Mouse (Mus musculus) heart, embryonic 14.5 days (tissue): ENCODE measurements at regions not wholly inside any gene's neighbourhood (a gene's known extent, or its start where the extent isn't known, plus 50 kb on each side); places are given as distances from the start of the nearest gene placed in this dataset.

Source experiments
- ATAC-seq: fragments of 200-750 bp; cut with Nextera tagmentation; 2 replicates; pipeline ENCODE4 v1.8.0; 2017; ENCODE audit warnings: low read depth, moderate TSS enrichment; ENCODE audit not compliant: insufficient number of reproducible peaks, insufficient read depth, low FRiP score
- H3K27ac ChIP-seq, 2 experiments: fragments of 200-500 bp in 1 of 2; fragments of 300-500 bp in 1 of 2; sonication (generic) in 1 of 2; replicated peaks in 1 of 2; 2 replicates each; pipeline ENCODE4 v1.5.1; 2012 to 2014; ENCODE audit warnings: low read depth in 2 of 2, low read length in 2 of 2, control low read depth in 1 of 2, mild to moderate bottlenecking in 1 of 2, mixed read lengths in 1 of 2; ENCODE audit not compliant: control insufficient read depth in 1 of 2, insufficient read depth in 1 of 2
- H3K27me3 ChIP-seq: fragments of 300-500 bp; sonication (generic); 2 replicates; pipeline ENCODE4 v1.6.1; 2014; ENCODE audit warnings: mild to moderate bottlenecking, low read length, control low read depth; ENCODE audit not compliant: control insufficient read depth, insufficient read depth
- H3K36me3 ChIP-seq: fragments of 300-500 bp; sonication (generic); 2 replicates; pipeline ENCODE4 v1.6.1; 2014; ENCODE audit warnings: mild to moderate bottlenecking, control low read depth, low read length, mixed read lengths; ENCODE audit not compliant: control insufficient read depth, insufficient read depth
- H3K4me1 ChIP-seq, 2 experiments: fragments of 200-500 bp in 1 of 2; fragments of 300-500 bp in 1 of 2; sonication (generic) in 1 of 2; 2 replicates each; pipeline ENCODE4 v1.6.1; 2012 to 2014; ENCODE audit warnings: low read length in 2 of 2, control low read depth in 1 of 2, mixed read lengths in 1 of 2; ENCODE audit not compliant: control insufficient read depth in 2 of 2, insufficient read depth in 2 of 2
- H3K4me2 ChIP-seq: fragments of 300-500 bp; sonication (generic); 2 replicates; pipeline ENCODE4 v1.6.1; 2014; ENCODE audit warnings: mild to moderate bottlenecking, low read length
- H3K4me3 ChIP-seq, 2 experiments: fragments of 200-500 bp in 1 of 2; fragments of 300-500 bp in 1 of 2; sonication (generic) in 1 of 2; 2 replicates each; pipeline ENCODE4 v1.5.1; 2012 to 2014; ENCODE audit warnings: low read length in 2 of 2, mild to moderate bottlenecking in 2 of 2, control low read depth in 1 of 2, low read depth in 1 of 2, moderate library complexity in 1 of 2; ENCODE audit not compliant: control insufficient read depth in 1 of 2, insufficient read depth in 1 of 2
- H3K9ac ChIP-seq: fragments of 300-500 bp; sonication (generic); 2 replicates; pipeline ENCODE4 v1.6.1; 2014; ENCODE audit warnings: mild to moderate bottlenecking, low read length
- H3K9me3 ChIP-seq: fragments of 300-500 bp; sonication (generic); 2 replicates; pipeline ENCODE4 v1.6.1; 2016; ENCODE audit warnings: low read length, control low read depth; ENCODE audit not compliant: control insufficient read depth
- WGBS: fragments of 180-500 bp; shearing (Covaris S2); extraction: QIAGEN DNeasy Blood & Tissue Kit; methylation state at CpG from one replicate; pipeline ENCODE4 v1.1.7; 2014; 5-methylcytosine and 5-hydroxymethylcytosine counted together

DNA sequence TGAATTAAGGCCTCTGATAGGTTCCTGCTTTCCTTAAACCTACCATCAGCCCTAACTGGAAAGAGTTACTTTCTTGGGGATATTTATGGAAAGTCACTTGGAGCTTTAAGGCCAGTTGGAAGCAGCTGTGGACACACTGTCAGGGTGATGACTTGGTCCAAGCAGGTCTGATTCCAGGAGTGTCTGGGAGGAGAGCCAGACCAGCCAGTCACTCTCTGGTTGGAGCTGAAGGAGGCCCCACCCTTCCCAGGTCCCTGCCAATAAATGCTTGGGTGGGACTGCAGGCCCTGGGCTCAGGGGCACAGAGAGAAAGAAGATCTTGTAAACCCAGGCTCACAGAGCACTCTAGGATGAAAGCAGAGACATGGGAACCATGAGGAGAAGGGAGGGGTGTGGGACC, 208.8 kb upstream of the Mvb12b start:
- Histone ChIP-seq H3K4me2 (no peak overlapping the region), H3K9ac (no peak overlapping the region), H3K4me1 (no peaks in the 10 kb centered on the region), H3K9me3 (no peaks in the 10 kb centered on the region), H3K27me3 (no peaks in the 10 kb centered on the region), H3K36me3 (no peaks in the 10 kb centered on the region), H3K4me3 (no peak overlapping the region), H3K27ac (no peak overlapping the region)
- ATAC-seq: no peak

- WGBS: 58% methylated on average over 4 of the region's 4 CpGs
- H3K27me3 ChIP-seq: 0 out of 2 replicates have a peak, but pooled peaks cover 6% of the 10 kb centered on the region
- H3K36me3 ChIP-seq: no peaks in the 10 kb centered on the region
- no peak overlapping the region for H3K9ac ChIP-seq
- H3K27ac ChIP-seq: no peak overlapping the region
- no peak for ATAC-seq
- H3K4me2 ChIP-seq: no peak overlapping the region
- no peaks in the 10 kb centered on the region for H3K9me3 ChIP-seq
- no peak overlapping the region for H3K4me3 ChIP-seq
- no peaks in the 10 kb centered on the region for H3K4me1 ChIP-seq
Measured at GRCm38 (mm10) chr2:34088832-34089231, 201.1 kb upstream of the Mvb12b start.

GRCm38 (mm10) chr2:34086130-34086529, 198.4 kb upstream of the Mvb12b start:
- Histone ChIP-seq H3K27me3 (0 out of 2 replicates have a peak, but pooled peaks cover 6% of the 10 kb centered on the region), H3K4me1 (no peaks in the 10 kb centered on the region), H3K9ac (no peak overlapping the region), H3K9me3 (no peaks in the 10 kb centered on the region), H3K27ac (no peak overlapping the region), H3K36me3 (no peaks in the 10 kb centered on the region), H3K4me2 (no peak overlapping the region), H3K4me3 (no peak overlapping the region)
- WGBS: 78% methylated on average over 3 of the region's 3 CpGs
- ATAC-seq: no peak

GRCm38 (mm10) chr2:34084513-34084912, 196.8 kb upstream of the Mvb12b start:
- Histone ChIP-seq H3K4me2 (no peak overlapping the region), H3K4me3 (no peak overlapping the region), H3K4me1 (no peaks in the 10 kb centered on the region), H3K36me3 (no peaks in the 10 kb centered on the region), H3K9ac (no peak overlapping the region), H3K27me3 (0 out of 2 replicates have a peak, but pooled peaks cover 6% of the 10 kb centered on the region), H3K27ac (no peak overlapping the region), H3K9me3 (no peaks in the 10 kb centered on the region)
- no peak for ATAC-seq
- 83% methylated on average over 1 of the region's 1 CpGs for WGBS

- Histone ChIP-seq H3K9ac (no peak overlapping the region), H3K4me1 (no peaks in the 10 kb centered on the region), H3K4me2 (no peak overlapping the region), H3K4me3 (no peak overlapping the region), H3K9me3 (no peaks in the 10 kb centered on the region), H3K27ac (no peak overlapping the region), H3K36me3 (no peaks in the 10 kb centered on the region), H3K27me3 (0 out of 2 replicates have a peak, but pooled peaks cover 6% of the 10 kb centered on the region)
- ATAC-seq: no peak
- 68% methylated on average over 7 of the region's 7 CpGs for WGBS
Measured at GRCm38 (mm10) chr2:34082486-34082885, 194.7 kb upstream of the Mvb12b start.

- no peak overlapping the region for H3K4me3 ChIP-seq
- H3K4me2 ChIP-seq: no peak overlapping the region
- ATAC-seq: no peak
- H3K4me1 ChIP-seq: no peaks in the 10 kb centered on the region
- H3K36me3 ChIP-seq: no peaks in the 10 kb centered on the region
- no peaks in the 10 kb centered on the region for H3K9me3 ChIP-seq
- no peak overlapping the region for H3K27ac ChIP-seq
- 53% methylated on average over 3 of the region's 3 CpGs for WGBS
- H3K9ac ChIP-seq: no peak overlapping the region
- no peaks in the 10 kb centered on the region for H3K27me3 ChIP-seq
Measured at GRCm38 (mm10) chr2:34080176-34080575, 192.4 kb upstream of the Mvb12b start.

GRCm38 (mm10) chr2:34079282-34079681, 191.5 kb upstream of the Mvb12b start:
- ATAC-seq: no peak
- Histone ChIP-seq H3K36me3 (no peaks in the 10 kb centered on the region), H3K4me3 (no peak overlapping the region), H3K4me1 (no peaks in the 10 kb centered on the region), H3K9ac (no peak overlapping the region), H3K27ac (no peak overlapping the region), H3K4me2 (no peak overlapping the region), H3K27me3 (no peaks in the 10 kb centered on the region), H3K9me3 (no peaks in the 10 kb centered on the region)
- WGBS: 79% methylated on average over 12 of the region's 12 CpGs

DNA sequence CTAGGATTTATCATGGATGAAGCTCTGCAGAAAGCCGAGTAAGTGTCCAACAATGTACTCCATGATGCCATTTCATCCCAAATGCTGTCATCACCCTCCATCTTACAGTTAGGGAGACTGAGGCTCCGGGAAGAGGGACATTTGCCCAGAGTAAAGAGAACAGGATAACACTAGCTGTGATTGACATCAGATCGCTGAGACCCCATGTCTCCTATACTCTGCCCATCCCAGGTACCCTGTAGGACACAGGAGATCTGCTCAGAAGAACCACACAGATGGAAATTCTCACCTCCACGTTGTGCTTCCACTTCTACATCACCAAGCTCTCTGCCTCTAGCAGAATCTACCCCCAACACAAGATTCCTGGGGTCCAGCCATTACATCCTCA, 191.1 kb upstream of the Mvb12b start:
- WGBS: 69% methylated on average over 4 of the region's 4 CpGs
- Histone ChIP-seq H3K27ac (no peak overlapping the region), H3K4me2 (no peak overlapping the region), H3K4me3 (no peak overlapping the region), H3K36me3 (no peaks in the 10 kb centered on the region), H3K27me3 (no peaks in the 10 kb centered on the region), H3K4me1 (no peaks in the 10 kb centered on the region), H3K9me3 (no peaks in the 10 kb centered on the region), H3K9ac (no peak overlapping the region)
- no peak for ATAC-seq
